Mouse (Mus musculus) heart, postnatal 0 days (tissue): ENCODE measurements at regions not wholly inside any gene's neighbourhood (a gene's known extent, or its start where the extent isn't known, plus 50 kb on each side); places are given as distances from the start of the nearest gene placed in this dataset.

Experiments
- CTCF ChIP-seq: IDR thresholded peaks from 2 replicates; pipeline ENCODE4 v1.5.1; 2016; ENCODE audit warnings: antibody characterized with exemption, control low read depth, low read depth
- EP300 ChIP-seq: IDR thresholded peaks from 2 replicates; pipeline ENCODE4 v1.6.1; 2016; ENCODE audit warnings: antibody characterized with exemption, low read depth

DNA sequence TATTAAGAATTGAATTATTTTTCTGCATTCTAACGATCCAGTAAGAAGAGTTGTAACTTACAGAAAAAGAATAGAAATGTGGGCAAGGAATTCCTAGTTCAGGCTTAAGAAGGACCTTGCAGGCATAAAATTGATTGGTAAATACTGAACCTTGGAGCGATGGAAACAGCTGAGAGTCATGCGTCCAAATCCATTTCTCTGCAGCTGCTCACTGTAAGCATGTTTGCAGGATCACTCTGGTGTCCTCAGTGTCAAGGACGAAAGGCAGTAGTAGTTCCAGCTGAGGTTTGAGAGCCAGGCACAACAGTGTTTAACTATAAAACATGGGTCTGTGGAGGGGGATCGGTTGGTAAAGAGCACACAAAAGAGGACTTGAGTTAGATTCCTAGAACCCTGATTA lies 89.1 kb upstream of the Rgma start:
- TF ChIP-seq CTCF (no peak), EP300 (no peak)
